ENCODE assay signal across 11 mouse cellular contexts in the genomic region with DNA sequence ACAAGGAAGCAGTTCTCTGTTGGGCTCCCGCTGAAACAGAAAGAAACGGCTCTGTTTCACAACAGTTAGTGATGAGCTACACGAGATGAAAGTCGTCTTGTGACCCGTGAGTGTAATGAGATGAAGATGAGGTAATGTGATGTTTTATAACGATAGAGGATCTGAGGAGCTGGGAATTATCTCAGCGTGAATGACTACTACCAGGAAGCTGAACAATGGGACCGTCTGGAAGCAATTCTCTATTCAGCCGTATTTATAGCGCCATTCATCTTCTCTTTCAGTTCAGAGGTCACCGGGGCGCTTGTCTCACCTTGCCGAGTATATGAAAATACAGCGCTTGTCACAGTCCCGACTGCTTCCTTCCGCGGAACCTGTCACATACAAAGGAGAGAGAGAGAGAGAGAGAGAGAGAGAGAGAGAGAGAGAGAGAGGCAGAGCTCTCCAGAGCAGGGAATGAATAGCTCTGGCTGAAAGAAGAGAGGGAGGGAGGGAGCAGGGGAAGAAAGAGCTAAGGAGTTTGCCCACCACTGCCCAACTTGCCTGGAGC. TPM values are rescaled to one million over a fixed set of nuclear protein-coding genes. Genes with fewer than 3 reads are reported as not detected.
DNase-seq lines count a peak whose midpoint lies in the region; ATAC-seq and TF ChIP-seq lines count a peak whose summit lies in the region.
"Had no signal": no experiment of that assay in that cellular context is flagged by ENCODE, and none has a peak within 500 bp of the region (broad histone marks: within the 10 kb centered on the region; RNA-seq: fewer than 3 reads in every experiment).

No protein-coding gene starts in this region.

- 0 out of 2 replicates have a peak, but pooled peaks have one; percentile 22 for TF ChIP-seq CTCF in midbrain, postnatal 0 days (IDR thresholded peaks at IDR 0.05)
- no peak for TF ChIP-seq CTCF in liver, postnatal 0 days (IDR thresholded peaks at IDR 0.05; ENCODE audit: low read depth)

- H3K4me3 ChIP-seq in hindbrain, embryonic 13.5 days = peak overlapping the region; percentile 20; the same call in 1 of the 2 replicates
- peak overlapping the region; percentile 9; the same call in 1 of the 2 replicates for H3K4me3 ChIP-seq in midbrain, postnatal 0 days (ENCODE audit: low read depth, low read length)
- H3K4me3 ChIP-seq in liver, postnatal 0 days (ENCODE audit: low read depth, low read length) = no peak overlapping the region

- H3K27ac ChIP-seq in hindbrain, embryonic 13.5 days = peak overlapping the region; percentile 81
- peak overlapping the region; percentile 55 for H3K27ac ChIP-seq in midbrain, postnatal 0 days (ENCODE audit: low read depth, low read length)
- H3K27ac ChIP-seq in liver, postnatal 0 days (ENCODE audit: low read depth) = no peak overlapping the region

- H3K4me1 ChIP-seq in hindbrain, embryonic 13.5 days (replicated peaks) = peaks cover 21% of the 10 kb centered on the region
- H3K4me1 ChIP-seq in midbrain, postnatal 0 days (ENCODE audit: insufficient read depth, low read length) = peaks cover 4% of the 10 kb centered on the region; the same call in 1 of the 2 replicates
- peaks cover 6% of the 10 kb centered on the region; the same call in 1 of the 2 replicates for H3K4me1 ChIP-seq in liver, postnatal 0 days (ENCODE audit: insufficient read depth)

- 0 out of 2 replicates have a peak, but pooled peaks cover 6% of the 10 kb centered on the region for H3K27me3 ChIP-seq in hindbrain, embryonic 13.5 days
- H3K27me3 ChIP-seq in midbrain, postnatal 0 days (ENCODE audit: insufficient read depth, low read length) = no peaks in the 10 kb centered on the region
- no peaks in the 10 kb centered on the region for H3K27me3 ChIP-seq in liver, postnatal 0 days (ENCODE audit: insufficient read depth, low read length)

- H3K36me3 ChIP-seq in hindbrain, embryonic 13.5 days = no peaks in the 10 kb centered on the region
- H3K36me3 ChIP-seq in midbrain, postnatal 0 days (ENCODE audit: insufficient read depth, low read length) = no peaks in the 10 kb centered on the region
- H3K36me3 ChIP-seq in liver, postnatal 0 days (replicated peaks; ENCODE audit: insufficient read depth, low read length) = no peaks in the 10 kb centered on the region

- H3K4me2 ChIP-seq in hindbrain, embryonic 13.5 days = peak overlapping the region; percentile 46
- peak overlapping the region; percentile 36 for H3K4me2 ChIP-seq in midbrain, postnatal 0 days (ENCODE audit: low read depth, low read length, poor library complexity, severe bottlenecking)
- H3K4me2 ChIP-seq in liver, postnatal 0 days (ENCODE audit: low read depth, low read length) = no peak overlapping the region

- peak; percentile 46 for ATAC-seq in hindbrain, embryonic 13.5 days (ENCODE audit: low FRiP score)
- peak; percentile 49 for ATAC-seq in midbrain, postnatal 0 days (ENCODE audit: low FRiP score)
- ATAC-seq in liver, postnatal 0 days = no peak

- H3K9ac ChIP-seq in hindbrain, embryonic 13.5 days = 0 out of 2 replicates have a peak overlapping the region, but pooled peaks have one; percentile 55
- no peak overlapping the region for H3K9ac ChIP-seq in midbrain, postnatal 0 days (replicated peaks; ENCODE audit: low read length, poor library complexity, severe bottlenecking)
- no peak overlapping the region for H3K9ac ChIP-seq in liver, postnatal 0 days (replicated peaks)

- no peaks in the 10 kb centered on the region for H3K9me3 ChIP-seq in hindbrain, embryonic 13.5 days
- no peaks in the 10 kb centered on the region for H3K9me3 ChIP-seq in midbrain, postnatal 0 days (ENCODE audit: low read length)
- no peaks in the 10 kb centered on the region for H3K9me3 ChIP-seq in liver, postnatal 0 days (ENCODE audit: low read length)

- peak; percentile 55 for DNase-seq in heart, adult 11 months
- DNase-seq in heart, adult 9 months (ENCODE audit: low spot score in 2 of 2) = no peak
- DNase-seq in brain, embryonic 18.5 days (ENCODE audit: low read depth, low spot score) = peak; percentile 47
- DNase-seq in midbrain, postnatal 0 days (ENCODE audit: low spot score) = peak; percentile 70
- no peak for DNase-seq in liver, postnatal 0 days
- DNase-seq in lung, postnatal 36 days = no peak
- no peak for DNase-seq in adrenal gland, adult 18-20 months (ENCODE audit: low spot score in 2 of 2)
- DNase-seq: cerebellum, adult 9-11 months had no signal

- 6% methylated on average over 17 of the region's 17 CpGs for WGBS in hindbrain, embryonic 13.5 days
- WGBS in midbrain, postnatal 0 days = 2% methylated on average over 17 of the region's 17 CpGs
- WGBS in liver, postnatal 0 days (ENCODE audit: insufficient replicate concordance) = 24% methylated on average over 17 of the region's 17 CpGs

- TF ChIP-seq EP300 in liver, postnatal 0 days (IDR thresholded peaks at IDR 0.05; ENCODE audit: low read depth) = no peak

RNA-seq across cellular contexts. Expression of a gene that starts 8.5 kb away (rescaled TPM):
- polyA plus RNA-seq in hindbrain, embryonic 13.5 days (2015; fragmentation: Nextera tagmentation; extraction: Ambion mirVana) = 119 and 128 TPM in 2 replicates
- total RNA-seq in midbrain, postnatal 0 days (2014; rRNA removed) = 74.5 and 79.2 TPM in 2 replicates
- polyA plus RNA-seq in midbrain, postnatal 0 days (2015; fragmentation: Nextera tagmentation; extraction: Ambion mirVana) = 54.3 and 65.5 TPM in 2 replicates
- 7.5 and 8.1 TPM in 2 replicates for polyA plus RNA-seq in liver, postnatal 0 days (2015; fragmentation: Nextera tagmentation; extraction: Ambion mirVana)
- 10 to 100 TPM; 35.7 to 41.6 TPM for total RNA-seq in adrenal gland, adult 18-20 months (2021)

RNA-seq across cellular contexts. Expression of a gene that starts 12.3 kb away (rescaled TPM):
- polyA plus RNA-seq in hindbrain, embryonic 13.5 days (2015; fragmentation: Nextera tagmentation; extraction: Ambion mirVana) = 8.1 and 8.6 TPM in 2 replicates
- 5.2 and 5.9 TPM in 2 replicates for total RNA-seq in midbrain, postnatal 0 days (2014; rRNA removed)
- 4.4 and 6.4 TPM in 2 replicates for polyA plus RNA-seq in midbrain, postnatal 0 days (2015; fragmentation: Nextera tagmentation; extraction: Ambion mirVana)
- polyA plus RNA-seq in liver, postnatal 0 days (2015; fragmentation: Nextera tagmentation; extraction: Ambion mirVana) = 3.6 and 4.5 TPM in 2 replicates
- total RNA-seq in adrenal gland, adult 18-20 months (2021) = 1 to 10 TPM; 1.9 to 2.2 TPM

RNA-seq across cellular contexts. Expression of a gene that starts 47.4 kb away (rescaled TPM):
- not detected in 2 replicates for polyA plus RNA-seq in hindbrain, embryonic 13.5 days (2015; fragmentation: Nextera tagmentation; extraction: Ambion mirVana)
- not detected in 2 replicates for total RNA-seq in midbrain, postnatal 0 days (2014; rRNA removed)
- not detected in 2 replicates for polyA plus RNA-seq in midbrain, postnatal 0 days (2015; fragmentation: Nextera tagmentation; extraction: Ambion mirVana)
- not detected in 2 replicates for polyA plus RNA-seq in liver, postnatal 0 days (2015; fragmentation: Nextera tagmentation; extraction: Ambion mirVana)
- not detected for total RNA-seq in adrenal gland, adult 18-20 months (2021)
- polyA plus RNA-seq: limb, embryonic 11.5 days; small intestine, adult 2 months had no signal

Comparison
In these comparisons a context has a peak if more than half of its experiments do, and no peak if none do; other contexts are left out.
1. DNase-seq: peak in heart, adult 11 months (single experiment), brain, embryonic 18.5 days (single experiment) and midbrain, postnatal 0 days (single experiment); none in heart, adult 9 months (0 of 2), liver, postnatal 0 days (single experiment), lung, postnatal 36 days (single experiment) and adrenal gland, adult 18-20 months (0 of 2).